Mouse (Mus musculus) myocyte (in vitro differentiated cells): ENCODE results near the gene Por.

ENCODE experiments used
- CEBPB ChIP-seq: IDR thresholded peaks from 2 replicates; pipeline ENCODE4 v1.6.1; 2011; ENCODE audit warnings: mild to moderate bottlenecking, moderate library complexity; ENCODE audit not compliant: poor library complexity, insufficient read depth, severe bottlenecking
- E2F4 ChIP-seq: IDR thresholded peaks from one replicate; pipeline ENCODE4 v1.6.1; 2011; ENCODE audit warnings: mild to moderate bottlenecking, control low read depth, moderate library complexity; ENCODE audit not compliant: insufficient read depth
- MAX ChIP-seq: IDR thresholded peaks from one replicate; pipeline ENCODE4 v1.6.1; 2011; ENCODE audit warnings: low read depth, mild to moderate bottlenecking, control low read depth
- MYOD1 ChIP-seq, 3 experiments: IDR thresholded peaks; one replicate each; pipeline ENCODE4 v1.6.1; 2011; ENCODE audit warnings: control low read depth in 2 of 3, low read depth in 2 of 3, mild to moderate bottlenecking in 2 of 3, moderate library complexity in 1 of 3; ENCODE audit not compliant: insufficient read length in 2 of 3, control insufficient read depth in 1 of 3
- MYOG ChIP-seq, 3 experiments: IDR thresholded peaks; one replicate each; pipeline ENCODE4 v1.6.1; 2011; ENCODE audit warnings: control low read depth in 2 of 3, low read depth in 2 of 3, mild to moderate bottlenecking in 2 of 3; ENCODE audit not compliant: insufficient read length in 2 of 3, control insufficient read depth in 1 of 3, insufficient read depth in 1 of 3
- POLR2A ChIP-seq: IDR thresholded peaks from one replicate; pipeline ENCODE4 v1.6.1; 2011; ENCODE audit warnings: low read depth, mild to moderate bottlenecking, control low read depth, moderate library complexity; ENCODE audit not compliant: insufficient read length
- POLR2AphosphoS2 ChIP-seq: IDR thresholded peaks from one replicate; pipeline ENCODE4 v1.6.1; 2011; ENCODE audit warnings: low read depth, control low read depth; ENCODE audit not compliant: insufficient read length
- REST ChIP-seq: IDR thresholded peaks from one replicate; pipeline ENCODE4 v1.6.1; 2011; ENCODE audit warnings: mild to moderate bottlenecking, control low read depth, moderate library complexity; ENCODE audit not compliant: insufficient read depth, insufficient read length
- SRF ChIP-seq: IDR thresholded peaks from one replicate; pipeline ENCODE4 v1.6.1; 2011; ENCODE audit warnings: low read depth; ENCODE audit not compliant: control insufficient read depth, insufficient read length
- TCF12 ChIP-seq: IDR thresholded peaks from one replicate; pipeline ENCODE4 v1.6.1; 2011; ENCODE audit warnings: mild to moderate bottlenecking, control low read depth; ENCODE audit not compliant: poor library complexity, insufficient read depth, severe bottlenecking
- TCF3 ChIP-seq: IDR thresholded peaks from one replicate; pipeline ENCODE4 v1.6.1; 2011; ENCODE audit warnings: low read depth, control low read depth; ENCODE audit not compliant: insufficient read length
- USF1 ChIP-seq: IDR thresholded peaks from one replicate; pipeline ENCODE4 v1.6.1; 2011; ENCODE audit warnings: low read depth, mild to moderate bottlenecking, control low read depth, moderate library complexity

DNA sequence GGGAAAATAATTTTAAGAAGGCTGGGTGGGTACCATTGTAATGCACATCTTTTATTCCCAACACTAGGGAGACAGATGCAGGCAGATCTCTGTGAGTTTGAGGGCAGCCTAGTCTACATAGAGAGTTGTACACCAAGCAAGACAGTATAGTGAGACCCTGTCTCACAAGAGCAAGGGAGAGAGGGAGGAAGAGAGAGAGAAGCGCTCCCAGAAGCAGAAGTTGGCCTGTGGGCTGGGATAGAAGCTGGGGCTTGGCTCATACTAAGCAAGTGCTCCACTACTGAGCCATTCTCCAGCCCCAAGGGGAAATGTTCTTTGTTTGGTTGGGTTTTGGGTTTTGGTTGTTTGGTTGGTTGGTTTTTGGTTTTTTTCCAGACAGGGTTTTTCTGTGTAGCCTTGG lies 28.8 kb upstream of the Por start:
- no peak for TF ChIP-seq REST
- no peak for TF ChIP-seq E2F4
- TF ChIP-seq MAX = no peak
- no peak for TF ChIP-seq POLR2A
- TF ChIP-seq USF1 = no peak
- TF ChIP-seq POLR2AphosphoS2 = no peak
- no peak for TF ChIP-seq CEBPB
- no peak for TF ChIP-seq MYOG (IDR thresholded peaks at IDR 0.05; ENCODE audit: control insufficient read depth in 1 of 3, insufficient read depth in 1 of 3, insufficient read length in 2 of 3, low read depth in 2 of 3)
- TF ChIP-seq TCF12 = no peak
- no peak for TF ChIP-seq SRF
- TF ChIP-seq MYOD1 (IDR thresholded peaks at IDR 0.05; ENCODE audit: control insufficient read depth in 1 of 3, insufficient read length in 2 of 3, low read depth in 2 of 3) = no peak
- no peak for TF ChIP-seq TCF3
